Mouse (Mus musculus): ENCODE results near the gene Ccdc155.

GRCm38 (mm10) chr7:45158991-45159390, 45.7 kb downstream of the Ccdc155 start:
- TF ChIP-seq CTCF (IDR thresholded peaks at IDR 0.05; ENCODE audit: low read depth, low read length) = no peak
- no peak for TF ChIP-seq POLR2A (IDR thresholded peaks at IDR 0.05; ENCODE audit: extremely low read depth, insufficient read depth, low read length)
